Mouse (Mus musculus): ENCODE measurements around the gene Lrriq1.

Lrriq1 gene

DNA sequence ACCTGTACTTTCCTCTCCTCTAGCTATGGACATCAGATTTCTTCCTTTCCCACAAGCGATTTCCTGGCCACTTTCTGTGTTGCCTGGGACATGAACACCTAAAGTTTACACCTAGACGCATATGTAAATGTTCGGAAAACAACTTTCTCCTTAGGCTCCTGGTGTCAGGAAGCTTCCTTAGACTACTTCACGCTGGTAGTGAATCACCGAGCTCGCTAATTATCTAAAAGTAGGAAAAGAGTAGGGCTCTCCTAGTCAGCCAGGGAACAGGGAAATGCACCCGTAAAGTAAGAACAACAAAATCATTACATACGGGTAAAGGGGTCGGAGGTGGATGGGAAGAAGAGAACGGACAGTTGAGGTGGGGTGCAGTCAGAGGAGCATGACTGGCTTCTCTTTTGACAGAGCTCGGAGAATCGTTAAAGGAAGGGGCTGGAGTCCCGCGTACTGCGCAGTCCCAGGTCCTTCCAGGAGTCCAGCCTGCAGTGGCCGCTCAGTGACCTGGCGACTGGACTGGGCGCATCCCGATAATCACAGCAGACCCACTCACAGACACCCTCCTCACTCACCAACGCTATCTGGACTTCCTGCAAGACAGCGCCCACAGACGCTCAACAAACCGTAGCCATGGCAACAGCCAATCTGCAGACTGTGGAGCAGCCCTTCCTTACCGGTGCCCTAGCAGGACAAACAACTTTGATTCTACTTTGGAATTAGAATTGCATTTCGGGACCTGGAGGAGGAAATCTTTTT, at the start of gene Lrriq1:
TSS of gene Lrriq1 (minus strand) at position 616 of the 753 bp plus-strand sequence.
- peak; percentile 92 for DNase-seq

DNA sequence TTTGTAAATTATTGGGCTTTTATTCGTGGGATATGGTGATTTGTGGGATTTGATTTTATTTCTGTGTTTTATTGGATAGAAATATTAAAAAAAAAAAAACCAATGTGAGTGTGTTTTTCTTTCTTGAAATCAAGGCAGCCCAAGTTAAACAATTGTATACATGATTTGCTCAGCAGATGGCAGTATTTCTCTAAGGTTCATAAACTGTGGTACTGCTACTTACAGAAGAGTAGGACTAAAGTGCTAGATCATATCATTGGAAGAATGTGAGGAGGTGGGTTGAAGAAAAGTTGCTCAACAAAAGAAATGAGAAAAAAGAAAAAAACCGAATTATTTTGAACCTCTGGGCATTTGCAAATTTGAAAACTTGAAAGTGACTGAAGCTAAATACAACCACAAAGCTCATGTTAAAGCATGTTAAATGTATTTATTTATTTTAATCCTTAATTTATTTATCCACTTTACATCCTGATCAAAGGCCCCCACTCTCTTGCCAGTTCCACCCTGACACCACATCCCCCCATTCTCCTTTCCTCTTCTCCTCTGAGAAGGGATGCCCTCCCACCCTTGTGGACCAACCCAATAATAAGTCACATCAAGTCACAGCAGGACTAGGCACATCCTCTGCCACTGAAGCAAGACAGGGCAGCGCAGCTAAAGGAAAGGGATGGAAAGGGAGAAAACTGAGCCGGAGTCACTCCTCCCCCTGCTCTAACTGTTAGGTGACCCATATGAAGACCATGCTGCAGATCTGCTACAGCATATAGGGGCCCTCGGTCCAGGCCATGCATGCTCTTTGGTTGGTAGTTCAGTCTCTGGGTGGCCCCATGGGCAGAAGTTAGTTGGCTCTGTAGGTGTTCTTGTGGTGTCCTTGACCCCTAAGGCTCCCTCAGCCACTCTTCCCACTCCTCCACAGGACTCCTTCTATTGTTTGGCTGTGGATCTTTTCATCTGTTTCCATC, 18.0 kb upstream of the Lrriq1 start:
- DNase-seq: peak; percentile 11

DNA sequence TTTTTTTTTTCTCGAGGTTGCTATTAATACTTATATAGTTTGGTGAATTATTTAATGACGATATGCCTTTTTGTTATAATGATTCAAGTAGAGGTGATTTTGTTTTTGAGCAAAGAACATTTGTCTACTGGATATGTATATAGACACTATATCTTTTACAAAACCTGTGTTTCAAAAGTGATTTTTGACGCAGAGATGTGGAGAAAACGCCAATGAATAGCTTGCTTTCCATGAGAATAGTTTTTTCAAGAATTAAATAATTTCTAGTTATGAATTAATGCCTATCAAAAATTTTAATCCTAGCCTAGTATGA, 294 bp upstream of the Lrriq1 start:
- no peak for DNase-seq

DNA sequence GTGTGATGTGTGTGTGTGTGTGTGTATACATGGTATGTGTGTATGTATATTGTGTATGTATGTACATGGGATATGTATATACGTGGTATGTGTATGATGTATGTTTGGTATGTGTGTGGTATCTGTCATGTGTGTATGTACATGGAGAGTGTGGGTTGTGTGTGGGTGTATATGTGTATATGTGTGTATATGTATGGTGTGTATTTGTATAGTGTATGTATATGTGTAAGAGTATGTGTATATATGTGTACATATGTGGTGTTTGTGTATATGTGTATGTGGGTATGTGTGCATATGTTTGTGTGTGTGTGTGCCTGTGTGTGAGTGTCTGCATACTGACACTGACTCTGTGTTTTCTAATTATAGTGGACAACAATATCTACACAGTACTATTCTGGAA, 9.5 kb downstream of the Lrriq1 start:
- no peak for DNase-seq

DNA sequence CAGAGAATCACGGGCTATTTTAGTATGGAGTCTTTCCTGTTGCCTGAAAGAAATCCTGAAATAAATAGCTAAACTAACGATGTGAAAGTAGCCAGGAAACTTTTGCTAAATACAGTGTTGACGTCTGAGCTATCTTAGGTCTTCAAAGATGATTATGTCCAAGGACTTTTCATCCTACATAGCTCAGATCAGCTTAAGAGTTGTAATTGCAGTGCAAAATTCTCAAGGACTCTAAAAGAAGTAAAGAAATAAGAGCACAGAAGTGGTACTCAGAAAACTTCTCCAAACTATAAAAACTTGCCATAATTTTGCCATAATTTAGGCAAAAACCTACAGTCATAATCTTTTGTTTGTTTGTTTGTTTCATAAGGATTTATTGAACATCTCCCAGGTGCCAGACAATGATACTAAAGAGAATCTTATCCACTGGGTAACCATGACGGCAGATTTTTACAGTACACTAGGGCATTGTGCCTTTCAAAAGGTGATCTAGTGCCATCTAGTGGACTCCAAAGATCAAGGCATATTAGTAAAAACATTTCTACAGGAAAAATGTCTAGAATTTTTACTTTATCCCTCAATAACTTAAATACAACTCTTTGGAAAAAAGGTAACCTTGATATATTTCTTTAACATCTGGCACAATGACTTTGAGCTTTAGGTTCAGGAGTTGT, 41.3 kb downstream of the Lrriq1 start:
- DNase-seq: peak; percentile 6

DNA sequence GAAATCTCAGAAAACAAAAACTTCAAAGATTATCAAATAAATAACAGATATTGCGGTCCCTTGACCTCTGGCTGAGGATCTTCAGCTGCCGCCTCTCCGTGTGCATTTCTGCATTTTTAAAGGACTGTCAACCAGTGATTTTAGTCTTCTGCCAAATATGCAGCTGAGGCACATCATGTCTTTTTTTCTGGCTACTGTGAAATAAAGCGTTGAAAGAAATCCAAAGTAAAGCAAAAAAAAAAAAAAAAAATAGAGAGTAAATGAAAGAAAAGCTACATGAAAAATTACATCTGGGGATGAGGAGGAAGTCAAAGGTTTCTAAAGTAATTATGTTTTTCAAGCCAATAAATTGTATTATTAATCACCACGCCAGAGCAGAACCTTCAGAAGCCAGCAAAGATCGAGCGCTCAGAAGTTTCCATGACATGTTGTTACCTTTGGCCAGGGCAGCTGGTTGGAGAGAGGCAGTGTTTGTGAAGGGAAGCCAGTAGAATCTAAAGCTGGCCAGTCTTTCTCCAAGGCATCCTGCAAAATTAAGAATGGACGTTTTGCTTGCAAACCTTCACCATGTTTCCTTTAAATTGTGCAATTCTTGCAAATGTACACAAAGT, 90.2 kb downstream of the Lrriq1 start:
- no peak for DNase-seq

DNA sequence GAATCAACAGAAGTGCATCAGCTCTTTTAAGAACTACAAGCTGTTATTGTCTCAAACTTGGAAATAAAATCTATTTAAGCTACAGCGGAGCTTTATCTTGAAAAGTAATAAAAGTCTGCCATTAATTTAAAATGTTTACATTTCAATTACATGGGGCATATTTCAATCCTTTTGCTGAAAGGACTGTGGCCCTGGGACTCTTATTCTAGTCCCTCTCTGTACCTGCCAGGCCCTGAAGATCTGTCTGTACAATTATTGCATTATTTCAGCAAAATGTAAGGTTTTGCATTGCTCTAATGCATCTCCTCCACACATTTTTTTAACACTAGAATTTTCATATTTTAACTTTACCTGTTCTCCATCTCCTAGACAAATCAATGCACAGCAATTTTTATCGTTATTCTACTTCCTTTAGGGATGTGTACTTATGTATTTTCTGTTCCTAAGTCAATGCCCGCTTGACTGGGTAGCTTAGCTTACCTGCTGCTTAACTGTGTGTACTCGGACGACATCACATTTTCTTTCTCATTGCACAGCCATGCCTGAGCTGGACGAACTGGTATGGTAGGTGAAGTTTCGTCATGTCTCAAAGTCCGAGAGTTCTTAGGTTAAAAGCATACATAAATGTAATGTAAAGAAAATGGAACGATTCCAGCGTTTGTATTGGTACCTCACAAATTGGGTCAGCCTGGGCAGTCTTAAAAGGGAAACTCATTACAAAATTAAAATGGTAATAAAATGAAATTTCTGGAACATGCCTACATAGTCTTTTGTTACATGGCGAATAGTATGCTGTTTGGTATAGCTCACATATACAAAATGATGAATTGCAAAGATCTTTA, 91.0 kb downstream of the Lrriq1 start:
- no peak for DNase-seq

DNA sequence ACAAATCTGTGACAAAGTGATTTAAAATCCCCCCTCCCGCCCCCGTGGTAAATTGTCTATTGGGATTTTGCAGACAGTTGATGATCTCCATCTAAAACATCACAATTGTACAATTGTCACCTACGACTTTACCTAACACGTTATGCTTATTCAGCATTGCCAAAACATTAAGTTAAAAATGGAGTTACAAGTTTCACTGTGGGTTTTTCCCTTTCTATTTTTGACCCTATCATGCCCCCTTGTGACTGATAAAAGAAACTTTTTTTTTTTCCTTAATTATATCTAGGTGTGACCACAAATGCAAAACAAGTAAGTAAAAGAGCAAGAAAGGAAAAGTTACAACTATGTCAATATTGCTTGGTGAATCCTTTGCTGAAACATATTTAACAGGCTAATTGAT, 93.6 kb downstream of the Lrriq1 start:
- no peak for DNase-seq

DNA sequence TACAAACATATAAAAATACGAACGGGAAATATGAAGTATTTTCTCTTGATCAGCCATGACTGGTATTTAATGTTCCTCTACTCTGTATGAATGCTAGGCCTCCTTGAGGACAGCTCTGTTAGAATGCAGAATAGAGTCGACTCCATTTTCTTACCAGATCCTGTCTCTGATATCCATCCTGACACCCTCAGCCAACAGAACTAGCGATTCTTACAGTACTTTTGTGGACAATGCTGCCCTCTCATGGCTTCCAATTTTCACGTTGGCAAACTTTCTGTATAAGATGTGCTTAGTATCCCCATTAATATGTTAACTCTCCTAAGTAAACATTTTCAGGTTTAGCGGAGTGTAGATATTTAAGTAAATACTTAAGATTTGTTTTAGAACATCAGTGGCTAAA, 94.6 kb downstream of the Lrriq1 start:
- peak; percentile 1 for DNase-seq

DNA sequence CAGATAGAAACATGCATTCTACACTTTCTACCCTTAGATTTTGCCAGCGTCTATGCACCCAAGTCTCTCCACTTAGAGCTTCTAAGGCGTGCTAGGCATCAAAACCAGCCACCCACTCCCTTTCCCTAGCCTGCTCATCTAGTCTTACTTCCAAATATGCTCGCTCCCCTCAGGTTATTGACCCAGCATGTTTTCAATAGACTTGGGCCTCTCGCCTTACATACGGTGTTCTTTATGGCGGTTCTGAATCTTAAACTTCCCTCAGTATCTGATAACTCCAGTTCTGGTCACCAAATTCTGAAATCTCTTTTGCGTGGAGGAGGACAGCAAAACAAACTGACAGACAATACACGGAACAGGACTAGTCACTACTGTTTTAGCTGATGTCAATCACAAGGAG, 95.5 kb downstream of the Lrriq1 start:
- no peak for DNase-seq

DNA sequence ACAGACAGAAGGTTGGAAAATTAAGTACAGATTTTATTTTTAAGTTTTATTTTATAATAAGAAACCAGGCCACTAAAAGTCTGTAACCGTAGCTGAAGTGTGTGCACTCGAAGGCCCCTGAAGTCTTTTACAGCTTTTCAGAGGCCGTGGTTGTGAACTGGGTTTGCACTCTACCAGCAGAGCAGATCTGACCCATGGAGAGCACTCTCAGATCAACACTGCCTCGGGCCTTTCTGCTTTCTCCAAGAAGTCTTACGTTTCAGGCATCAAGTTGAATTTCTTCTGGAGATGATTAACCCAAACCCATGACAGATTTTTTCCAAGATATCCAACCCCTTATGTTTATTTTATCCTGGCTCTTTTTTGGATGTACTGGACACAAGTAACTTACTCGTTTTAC, 121.5 kb downstream of the Lrriq1 start:
- DNase-seq: no peak

DNA sequence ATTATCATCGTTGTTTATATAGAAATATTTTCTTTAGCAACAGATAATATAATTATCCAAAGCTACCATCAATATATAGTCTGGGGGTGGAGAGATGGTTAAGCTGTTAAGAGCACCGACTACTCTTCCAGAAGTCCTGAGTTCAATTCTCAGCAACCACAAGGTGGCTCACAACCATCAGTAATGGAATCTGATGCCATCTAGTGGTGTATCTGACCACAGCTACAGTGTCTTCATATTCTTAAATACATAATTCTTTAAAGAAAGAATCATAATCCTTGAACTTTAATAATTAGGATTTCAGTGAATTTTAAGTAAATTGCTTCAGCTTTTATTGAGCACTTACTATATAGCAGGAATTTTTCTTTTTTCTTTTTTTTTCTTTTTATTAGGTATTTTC, 128.0 kb downstream of the Lrriq1 start:
- no peak for DNase-seq

DNA sequence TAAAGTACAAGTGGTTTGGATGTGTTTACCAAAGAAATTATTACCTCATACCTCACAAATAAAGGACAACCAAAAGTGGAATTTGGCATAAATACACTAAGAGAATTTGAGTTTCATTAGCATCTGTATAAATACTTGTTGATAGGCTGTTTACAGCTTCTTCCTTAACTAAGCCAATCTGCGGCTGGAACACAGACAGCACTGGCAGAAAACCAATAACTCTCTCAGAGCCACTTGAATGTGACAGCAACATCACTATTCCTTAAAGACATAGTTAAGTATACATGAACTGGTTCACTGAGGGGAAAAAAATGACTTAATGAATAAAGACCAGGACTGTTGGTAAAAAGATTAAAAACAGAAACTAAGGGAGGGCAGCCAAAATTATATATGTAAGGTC, 150.0 kb downstream of the Lrriq1 start:
- no peak for DNase-seq

DNA sequence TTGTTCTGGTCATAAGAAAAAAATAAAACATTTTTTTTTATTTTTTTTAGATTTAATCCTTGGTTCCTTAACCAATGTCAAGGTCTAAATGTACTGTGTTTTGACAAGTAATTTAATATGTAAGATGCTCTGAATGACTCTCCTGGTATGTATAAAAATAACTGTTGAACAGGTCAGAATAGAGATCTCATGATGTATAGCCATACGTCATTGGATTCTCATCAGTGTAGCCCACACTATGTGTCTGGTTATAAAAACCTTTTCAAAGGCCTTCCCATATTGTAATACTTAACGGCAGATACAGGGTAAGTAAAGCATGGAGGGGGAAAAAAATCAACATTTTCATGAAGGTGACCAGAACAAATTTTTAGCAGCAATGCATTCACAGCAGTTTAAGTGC, 186.5 kb downstream of the Lrriq1 start:
- no peak for DNase-seq

DNA sequence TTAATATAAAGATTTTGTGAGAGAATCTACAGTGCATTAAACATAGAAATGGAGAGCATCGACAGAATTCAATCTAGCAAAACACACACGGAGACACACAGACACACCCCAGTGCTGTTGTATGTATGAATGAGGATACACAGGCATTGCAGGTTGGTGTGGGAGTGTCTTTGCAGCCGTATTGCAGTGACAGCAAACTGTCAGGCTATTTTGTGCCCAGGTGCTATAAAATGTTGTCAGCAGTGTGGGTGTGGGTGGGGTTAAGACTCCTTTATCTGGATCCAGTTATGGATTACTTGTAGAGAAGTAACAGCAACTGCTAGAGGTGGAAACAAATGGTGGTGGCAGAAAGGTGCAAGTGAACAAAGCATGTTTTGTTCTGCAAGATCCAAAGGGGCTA, 189.5 kb downstream of the Lrriq1 start:
- no peak for DNase-seq

DNA sequence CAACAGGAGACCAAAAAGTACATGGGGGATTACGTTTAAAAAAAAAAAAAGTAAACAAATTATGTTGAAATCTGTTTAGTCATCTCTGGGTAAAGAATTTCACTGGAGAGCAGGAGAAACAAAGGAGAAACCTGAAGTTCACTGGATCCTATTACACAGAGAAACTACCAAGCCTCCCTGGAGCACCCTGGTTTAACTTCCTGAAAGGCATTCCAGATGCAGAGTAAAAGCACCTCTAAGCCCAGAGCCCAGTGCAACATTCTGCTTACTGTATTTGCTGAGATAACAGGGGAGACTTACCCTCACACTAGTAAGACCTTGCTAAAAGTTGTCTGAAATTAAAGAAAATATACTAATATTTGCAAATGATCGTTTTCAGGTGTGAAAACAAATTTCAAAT, 191.1 kb downstream of the Lrriq1 start:
- DNase-seq: no peak

DNA sequence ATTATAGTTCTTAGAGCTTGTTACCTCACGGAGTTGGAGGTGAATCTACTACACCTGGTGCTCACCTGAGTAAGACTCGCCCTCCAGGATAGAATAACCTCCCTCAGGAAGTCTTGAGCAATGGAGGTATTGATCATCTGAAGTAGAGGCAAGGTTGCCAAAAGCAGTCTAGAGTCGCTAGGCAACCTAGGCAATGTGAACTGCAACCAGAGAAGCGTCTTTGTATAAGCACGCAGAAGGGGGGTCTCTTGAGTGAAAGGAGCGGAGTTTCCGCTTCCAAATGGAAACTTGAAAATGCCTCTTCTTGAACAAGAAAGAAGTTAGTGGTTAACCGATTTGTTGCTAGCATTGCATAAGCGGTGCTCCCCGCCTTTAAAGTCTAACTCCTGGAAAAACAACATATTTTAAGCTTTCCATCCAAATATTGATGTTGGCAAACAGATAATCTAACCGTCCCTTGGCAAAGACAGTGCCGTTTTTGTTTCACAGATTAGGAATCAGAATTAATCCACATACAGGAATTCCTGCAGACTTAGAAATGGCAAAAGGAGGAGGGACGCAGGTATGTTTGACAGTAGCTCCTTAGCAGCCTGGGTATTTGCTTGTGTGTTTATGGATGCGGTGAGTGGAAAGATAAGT, 201.0 kb downstream of the Lrriq1 start:
- no peak for DNase-seq

DNA sequence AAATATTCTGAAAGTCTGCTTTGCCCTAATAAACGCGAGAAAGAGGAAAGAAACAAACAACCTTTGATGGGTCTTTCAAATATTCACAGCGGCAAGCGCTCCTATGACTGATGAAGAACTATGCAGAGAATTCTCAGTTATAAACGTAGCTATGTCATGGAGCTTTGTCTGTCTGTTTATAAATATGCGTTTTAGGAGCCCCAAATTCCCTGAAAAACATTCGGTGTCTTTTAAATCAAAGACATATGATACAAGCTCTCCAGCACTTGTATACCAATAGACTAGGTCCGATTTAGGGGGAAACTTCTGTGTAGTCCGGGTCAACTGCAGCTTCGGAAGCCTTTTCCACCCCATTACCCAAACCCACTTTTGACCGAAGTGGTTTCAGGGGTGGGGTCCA, 205.2 kb downstream of the Lrriq1 start:
- DNase-seq: no peak

DNA sequence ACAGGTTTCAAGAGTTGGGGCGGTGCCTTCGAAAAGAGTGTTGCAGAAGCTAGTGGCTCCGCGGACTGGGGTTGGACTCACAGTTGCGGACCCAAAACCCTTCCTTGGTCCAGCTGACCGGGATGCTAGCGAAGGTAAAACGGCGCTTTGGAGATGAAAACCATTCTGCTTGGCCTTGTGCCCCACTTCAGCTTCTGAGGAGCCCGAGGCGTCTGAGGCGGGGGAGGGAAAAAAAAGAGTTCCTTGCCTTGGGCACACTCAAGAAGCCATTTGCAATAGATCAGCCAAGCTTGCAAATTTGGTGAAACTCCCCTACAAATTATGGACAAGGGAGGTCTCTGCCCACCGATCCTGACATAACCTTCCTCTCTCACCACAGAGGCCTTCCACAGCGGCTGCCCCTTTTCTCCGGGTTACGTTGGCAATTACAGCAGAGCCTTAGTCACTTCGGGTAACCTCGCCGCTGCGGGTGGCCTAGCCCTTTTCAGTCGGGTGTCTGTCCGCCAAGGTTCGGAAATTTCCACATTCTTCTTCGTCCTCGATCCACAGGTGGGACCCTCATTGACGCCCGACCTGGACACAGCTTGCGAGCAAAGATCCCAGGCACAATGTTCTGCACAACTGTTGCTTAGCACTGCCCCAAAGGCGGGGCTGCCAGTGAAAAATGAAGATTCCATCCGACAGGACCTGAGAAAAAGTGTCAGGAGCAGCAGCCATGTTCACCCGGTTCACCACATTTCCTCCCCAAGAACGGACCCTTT, 206.2 kb downstream of the Lrriq1 start, which contains the start of gene Alx1:
TSS of gene Alx1 (minus strand) at position 486 of the 761 bp plus-strand sequence.
- no peak for DNase-seq

DNA sequence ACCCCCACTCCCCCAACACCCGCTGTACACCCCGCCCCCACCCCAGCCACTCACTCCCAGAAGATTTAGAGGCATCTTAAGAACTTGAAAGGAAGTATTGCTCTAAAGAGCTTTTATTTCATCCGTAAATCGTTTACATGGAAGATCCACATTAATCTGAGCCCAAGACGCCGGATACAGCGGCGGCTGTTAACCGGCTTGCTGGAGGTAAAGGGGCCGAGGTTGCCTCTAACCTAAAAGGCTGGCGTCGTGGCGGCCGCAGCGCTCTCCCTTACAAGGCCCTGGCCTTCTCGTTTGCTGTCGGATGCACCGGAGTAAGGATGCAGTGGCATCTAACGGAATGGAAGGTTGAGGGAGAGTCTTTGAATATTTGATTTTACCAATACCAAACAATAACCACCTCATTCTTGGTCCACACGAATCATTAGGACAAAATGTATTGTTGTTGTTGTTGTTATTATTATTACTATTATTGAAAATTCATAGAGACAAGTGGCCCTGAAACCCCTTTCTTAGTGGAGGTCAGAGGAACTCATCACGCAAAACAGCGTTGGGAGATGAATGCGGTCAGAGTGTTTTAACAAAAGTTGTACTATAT, 206.9 kb downstream of the Lrriq1 start:
- DNase-seq: no peak

Data from right cerebral cortex, adult 18-20 months (tissue).